ENCODE assay signal across 8 mouse cellular contexts in genomic region chr4:156188811-156189323, GRCm38 (mm10). TPM values are rescaled to one million over a fixed set of nuclear protein-coding genes. Genes with fewer than 3 reads are reported as not detected.
DNase-seq lines count a peak whose midpoint lies in the region; ATAC-seq and TF ChIP-seq lines count a peak whose summit lies in the region.

No protein-coding gene starts in this region.

- H3K4me3 ChIP-seq in lung, adult 2 months (replicated peaks; ENCODE audit: extremely low read depth, low read depth, low read length) = no peak overlapping the region
- no peak overlapping the region for H3K4me3 ChIP-seq in forebrain, embryonic 15.5 days
- no peak overlapping the region for H3K4me3 ChIP-seq in kidney, postnatal 0 days (replicated peaks; ENCODE audit: low read depth, low read length)

- WGBS in lung, adult 2 months = 47% methylated on average over 6 of the region's 6 CpGs
- WGBS in forebrain, embryonic 15.5 days = 7% methylated on average over 6 of the region's 6 CpGs
- WGBS in kidney, postnatal 0 days = 26% methylated on average over 6 of the region's 6 CpGs

- peak overlapping the region; percentile 14; the same call in 1 of the 2 replicates for H3K4me2 ChIP-seq in forebrain, embryonic 15.5 days (replicated peaks)
- no peak overlapping the region for H3K4me2 ChIP-seq in kidney, postnatal 0 days (ENCODE audit: low read length)

- peak overlapping the region; percentile 84 for H3K27ac ChIP-seq in forebrain, embryonic 15.5 days (replicated peaks)
- peak overlapping the region; percentile 78 for H3K27ac ChIP-seq in kidney, postnatal 0 days

- no peak for TF ChIP-seq POLR2A in lung, adult 2 months (IDR thresholded peaks at IDR 0.05; ENCODE audit: borderline replicate concordance, extremely low read depth, low read depth, low read length)

- H3K9ac ChIP-seq in forebrain, embryonic 15.5 days (replicated peaks) = peak overlapping the region; percentile 6; the same call in 1 of the 2 replicates
- H3K9ac ChIP-seq in kidney, postnatal 0 days (ENCODE audit: low read depth, low read length) = no peak overlapping the region

- ATAC-seq in forebrain, embryonic 15.5 days (replicated peaks) = 0 out of 2 replicates have a peak, but pooled peaks have one; percentile 6
- ATAC-seq in kidney, postnatal 0 days (replicated peaks; ENCODE audit: low FRiP score, low read depth) = peak; percentile 73

- TF ChIP-seq CTCF in lung, adult 2 months (IDR thresholded peaks at IDR 0.05; ENCODE audit: insufficient read depth, low read length) = no peak
- TF ChIP-seq CTCF in kidney, postnatal 0 days (IDR thresholded peaks at IDR 0.05; ENCODE audit: low read depth) = no peak

- no peaks in the 10 kb centered on the region for H3K9me3 ChIP-seq in forebrain, embryonic 15.5 days
- no peaks in the 10 kb centered on the region for H3K9me3 ChIP-seq in kidney, postnatal 0 days (replicated peaks; ENCODE audit: low read length)

- DNase-seq in lung, adult 18-20 months = peak; percentile 46 to 65
- DNase-seq in lung, adult 2 months = no peak
- DNase-seq in kidney, postnatal 0 days (ENCODE audit: low spot score) = peak; percentile 62
- peak; percentile 73 for DNase-seq in mesoderm, embryonic 11.5 days (ENCODE audit: low read depth, low spot score)
- DNase-seq in gastrocnemius, postnatal 36 days = no peak
- DNase-seq in adipocyte (ENCODE audit: low spot score) = no peak
- DNase-seq in frontal cortex, postnatal 36 days (ENCODE audit: low spot score in 2 of 2) = no peak

- intact Hi-C loops in gastrocnemius, postnatal 36 days (cut with DNase I) = no loop called here

- peaks cover 17% of the 10 kb centered on the region for H3K4me1 ChIP-seq in lung, adult 2 months (ENCODE audit: control insufficient read depth, insufficient read depth, low read length)
- peaks cover 87% of the 10 kb centered on the region for H3K4me1 ChIP-seq in forebrain, embryonic 15.5 days
- peaks cover 59% of the 10 kb centered on the region for H3K4me1 ChIP-seq in kidney, postnatal 0 days (replicated peaks; ENCODE audit: insufficient read depth, low read length)

- H3K36me3 ChIP-seq in forebrain, embryonic 15.5 days = peaks cover 9% of the 10 kb centered on the region
- H3K36me3 ChIP-seq in kidney, postnatal 0 days (ENCODE audit: insufficient read depth, low read length) = peaks cover 22% of the 10 kb centered on the region; the same call in 1 of the 2 replicates

- H3K27me3 ChIP-seq in forebrain, embryonic 15.5 days = no peaks in the 10 kb centered on the region
- no peaks in the 10 kb centered on the region for H3K27me3 ChIP-seq in kidney, postnatal 0 days (ENCODE audit: insufficient read depth, low read length)

RNA-seq across cellular contexts. Expression of gene Agrn, which starts 8.4 kb away (rescaled TPM):
- 190 and 214 TPM in 2 replicates for polyA plus RNA-seq in lung, adult 2 months (2012; rRNA removed)
- polyA plus RNA-seq in forebrain, embryonic 15.5 days (2015; fragmentation: Nextera tagmentation; extraction: Ambion mirVana) = 103 and 108 TPM in 2 replicates
- polyA plus RNA-seq in kidney, postnatal 0 days (2015; fragmentation: Nextera tagmentation; extraction: Ambion mirVana) = 76.5 and 79.8 TPM in 2 replicates
- total RNA-seq in gastrocnemius, postnatal 36 days (2021) = 1 to 10 TPM; 7.0 to 8.6 TPM

RNA-seq across cellular contexts. Expression of gene Isg15, which starts 11.8 kb away (rescaled TPM):
- 8.1 and 12.2 TPM in 2 replicates for polyA plus RNA-seq in lung, adult 2 months (2012; rRNA removed)
- 1.5 and 2.1 TPM in 2 replicates for polyA plus RNA-seq in forebrain, embryonic 15.5 days (2015; fragmentation: Nextera tagmentation; extraction: Ambion mirVana)
- polyA plus RNA-seq in kidney, postnatal 0 days (2015; fragmentation: Nextera tagmentation; extraction: Ambion mirVana) = 14.9 and 20.6 TPM in 2 replicates
- 1 to 10 TPM in 1 of 2 experiments, under 1 TPM in 1; 0.97 to 1.1 TPM for total RNA-seq in gastrocnemius, postnatal 36 days (2021)

RNA-seq across cellular contexts. Expression of gene AW011738, which starts 14.2 kb away (rescaled TPM):
- 4.6 and 5.1 TPM in 2 replicates for polyA plus RNA-seq in lung, adult 2 months (2012; rRNA removed)
- 4.2 and 4.3 TPM in 2 replicates for polyA plus RNA-seq in forebrain, embryonic 15.5 days (2015; fragmentation: Nextera tagmentation; extraction: Ambion mirVana)
- polyA plus RNA-seq in kidney, postnatal 0 days (2015; fragmentation: Nextera tagmentation; extraction: Ambion mirVana) = 4.8 and 5.1 TPM in 2 replicates
- total RNA-seq in gastrocnemius, postnatal 36 days (2021) = 1 to 10 TPM; 2.8 to 4.4 TPM

RNA-seq across cellular contexts. Expression of gene Perm1, which starts 26.8 kb away (rescaled TPM):
- 2.0 and 6.0 TPM in 2 replicates for polyA plus RNA-seq in lung, adult 2 months (2012; rRNA removed)
- 1.7 and 2.0 TPM in 2 replicates for polyA plus RNA-seq in forebrain, embryonic 15.5 days (2015; fragmentation: Nextera tagmentation; extraction: Ambion mirVana)
- 0.56 and 0.71 TPM in 2 replicates for polyA plus RNA-seq in kidney, postnatal 0 days (2015; fragmentation: Nextera tagmentation; extraction: Ambion mirVana)
- total RNA-seq in gastrocnemius, postnatal 36 days (2021) = 100 to 1,000 TPM; 144 to 172 TPM

RNA-seq across cellular contexts. Expression of gene Plekhn1, which starts 45.8 kb away (rescaled TPM):
- polyA plus RNA-seq in lung, adult 2 months (2012; rRNA removed) = 61.9 and 78.1 TPM in 2 replicates
- polyA plus RNA-seq in forebrain, embryonic 15.5 days (2015; fragmentation: Nextera tagmentation; extraction: Ambion mirVana) = 27.3 and 29.0 TPM in 2 replicates
- polyA plus RNA-seq in kidney, postnatal 0 days (2015; fragmentation: Nextera tagmentation; extraction: Ambion mirVana) = 12.7 and 13.1 TPM in 2 replicates
- total RNA-seq in gastrocnemius, postnatal 36 days (2021) = 1 to 10 TPM; 5.0 to 5.9 TPM

Comparison
In these comparisons a context has a peak if more than half of its experiments do, and no peak if none do; other contexts are left out.
1. DNase-seq: peak in lung, adult 18-20 months (2 of 2), kidney, postnatal 0 days (single experiment) and mesoderm, embryonic 11.5 days (single experiment); none in lung, adult 2 months (single experiment), gastrocnemius, postnatal 36 days (0 of 2), adipocyte (single experiment) and frontal cortex, postnatal 36 days (0 of 2).